Mouse (Mus musculus) heart, adult 2 months (tissue): Measurements from ENCODE around the gene Pigyl. TPM values are rescaled to one million over a fixed set of nuclear protein-coding genes. Genes with fewer than 3 reads are reported as not detected.

Experiments
- DNase-seq, 2 experiments: peaks; one replicate each; pipeline ENCODE4 v3.0.0; 2021
- H3K27ac ChIP-seq: fragments of 200-600 bp; 2 replicates; pipeline ENCODE4 v1.8.1; 2022
- H3K27me3 ChIP-seq: fragments of 200-500 bp; 2 replicates; pipeline ENCODE4 v1.6.1; 2012; ENCODE audit warnings: mild to moderate bottlenecking, low read length, inconsistent platforms, mixed read lengths; ENCODE audit not compliant: control insufficient read depth, insufficient read depth
- H3K36me3 ChIP-seq: fragments of 200-500 bp; 2 replicates; pipeline ENCODE4 v1.6.1; 2012; ENCODE audit warnings: low read length, inconsistent platforms; ENCODE audit not compliant: control insufficient read depth, insufficient read depth
- H3K4me1 ChIP-seq: fragments of 200-500 bp; 2 replicates; pipeline ENCODE4 v1.6.1; 2011; ENCODE audit warnings: low read length; ENCODE audit not compliant: control insufficient read depth, insufficient read depth
- H3K4me3 ChIP-seq: fragments of 200-600 bp; 2 replicates; pipeline ENCODE4 v1.8.1; 2022
- H3K79me2 ChIP-seq: fragments of 200-500 bp; replicated peaks from 2 replicates; pipeline ENCODE4 v1.6.1; 2012; ENCODE audit warnings: mild to moderate bottlenecking, inconsistent platforms, low read length, moderate library complexity, mixed read lengths; ENCODE audit not compliant: control insufficient read depth, insufficient read depth
- H3K9ac ChIP-seq: fragments of 200-500 bp; 2 replicates; pipeline ENCODE4 v1.6.1; 2012; ENCODE audit warnings: low read depth, mild to moderate bottlenecking, control low read depth, inconsistent platforms, low read length, mixed read lengths
- CTCF ChIP-seq: fragments of 200-600 bp; IDR thresholded peaks from 2 replicates; pipeline ENCODE4 v1.8.1; 2022; ENCODE audit warnings: antibody characterized with exemption, mild to moderate bottlenecking, moderate library complexity
- EP300 ChIP-seq: fragments of 200-500 bp; IDR thresholded peaks from 2 replicates; pipeline ENCODE4 v1.6.1; 2011; ENCODE audit warnings: low read depth, low read length, control low read depth; ENCODE audit not compliant: insufficient read depth
- POLR2A ChIP-seq: fragments of 200-500 bp; IDR thresholded peaks from 2 replicates; pipeline ENCODE4 v1.6.1; 2011; ENCODE audit warnings: mild to moderate bottlenecking, low read depth, low read length, control low read depth; ENCODE audit not compliant: insufficient read depth
- WGBS: fragments of 180-500 bp; shearing (Covaris S2); methylation state at CpG from one replicate; pipeline ENCODE4 v1.1.7; 2018; 5-methylcytosine and 5-hydroxymethylcytosine counted together
- intact Hi-C: fragments of 180-260 bp; cut with DNase I; formaldehyde crosslinking; loops from one replicate; pipeline ENCODE4 v1.15.1; 2025
- long read RNA-seq: library from polyadenylated mRNA; stranded (forward); transcript quantifications from one replicate; pipeline ENCODE4 v2.0.0, GENCODE M21; 2021
- polyA plus RNA-seq: library from polyadenylated mRNA; depleted of rRNA; stranded (reverse); fragments of >200 nt; gene quantifications from 2 replicates; pipeline ENCODE4 v1.2.3, GENCODE M21; 2012; rRNA removed
- total RNA-seq, 2 experiments: library from RNA; stranded (reverse); gene quantifications; 2 replicates each; pipeline ENCODE4 v1.2.3; 2021

The Pigyl gene
- total RNA-seq (10 to 100 TPM; 42.9 to 56.5 TPM), polyA plus RNA-seq (54.5 and 55.4 TPM in 2 replicates)
- long read RNA-seq, transcript Pigyl-201 (2 exons, 695 nt), result major isoform, 52 of 55 reads
- long read RNA-seq, partial matches to known transcripts, result 3 of 55 reads
- long read RNA-seq, other reads (novel, unspliced or antisense), result 0 of 55 reads

DNA sequence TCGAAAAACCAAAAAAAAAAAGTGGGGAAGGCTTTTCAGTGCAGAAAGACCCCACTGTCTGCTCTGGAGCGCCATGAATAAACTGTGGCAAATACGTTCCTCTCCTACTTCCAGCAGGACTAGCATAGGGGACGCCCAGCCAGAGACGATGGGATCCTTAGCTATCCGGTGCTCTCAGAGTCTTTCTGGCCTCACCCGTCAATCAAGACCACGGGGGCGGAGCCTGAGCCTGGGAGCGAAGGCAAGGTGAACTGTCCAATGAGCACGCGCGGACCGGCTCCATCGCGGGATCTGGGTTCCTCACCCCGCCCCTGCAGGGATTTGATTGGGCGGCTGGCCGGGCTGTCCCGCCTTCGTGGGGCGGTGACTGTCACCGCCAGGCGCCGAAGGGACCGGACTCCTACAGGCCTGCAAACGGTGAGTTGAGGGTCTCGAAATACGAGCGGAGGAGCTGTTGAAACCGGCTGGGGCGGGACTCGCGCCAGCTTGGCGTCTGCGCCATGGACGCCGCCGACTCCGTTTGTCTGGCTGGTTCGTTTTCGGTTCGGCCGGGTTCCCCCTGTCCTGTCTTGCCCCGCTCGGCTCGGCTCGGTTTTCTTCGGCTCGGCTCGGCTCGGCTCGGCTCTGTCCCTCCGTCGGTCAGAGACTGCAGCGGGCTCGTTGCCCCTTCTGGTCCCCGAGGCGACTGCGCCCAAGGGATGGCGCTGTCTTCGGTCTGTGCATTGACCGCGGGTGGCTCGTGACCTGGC is at the start of gene Pigyl:
Gene Pigyl (plus strand): TSS at position 350 of the 749 bp plus-strand sequence.
- Histone ChIP-seq H3K27ac (peak within 1 kb of the TSS; percentile 98), H3K4me1 (0 out of 2 replicates have a peak, but pooled peaks cover 1% of the 10 kb centered on the region), H3K4me3 (peak within 1 kb of the TSS; percentile 93), H3K9ac (peak within 1 kb of the TSS; percentile 98), H3K36me3 (no peaks in the 10 kb centered on the region), H3K27me3 (no peaks in the 10 kb centered on the region), H3K79me2 (no peaks in the 10 kb centered on the region)
- under 1% methylated on average over 65 of the region's 65 CpGs for WGBS
- intact Hi-C loops, result loop anchor here (2.0 to 5.0 kb wide), 4 partner anchors 68 to 251 kb away; partner anchors contain the start of genes Ccdc151, Gm49318, Prkcsh and Zfp653
- peak; percentile 99 for DNase-seq
- TF ChIP-seq EP300 (0 out of 2 replicates have a peak, but pooled peaks have one; percentile 12), CTCF (peak; percentile 35), POLR2A (peak; percentile 94)

DNA sequence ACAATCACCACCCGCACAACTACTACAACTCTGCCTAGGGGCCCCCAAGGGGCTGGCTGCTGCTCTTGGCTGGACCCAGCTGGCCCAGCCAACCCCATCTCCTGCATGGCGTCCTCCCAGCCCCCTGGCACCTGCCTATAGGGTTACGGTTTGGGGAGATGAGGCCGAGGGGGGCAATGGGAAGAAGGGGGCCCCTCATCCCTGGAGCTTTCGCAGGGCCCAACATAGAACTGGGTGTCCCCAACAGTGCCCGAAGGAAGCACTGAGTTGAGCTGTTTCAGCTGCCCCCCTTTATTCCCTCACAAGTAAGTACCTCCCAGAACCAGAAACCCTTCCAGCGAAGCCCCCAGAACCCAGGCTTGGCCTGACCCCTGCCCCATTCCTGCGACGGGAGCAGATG is 48.5 kb upstream of the Pigyl start:
- H3K27me3 ChIP-seq, result no peaks in the 10 kb centered on the region
- H3K9ac ChIP-seq, result no peak overlapping the region
- H3K4me3 ChIP-seq, result no peak overlapping the region
- H3K36me3 ChIP-seq, result no peaks in the 10 kb centered on the region
- H3K79me2 ChIP-seq, result no peaks in the 10 kb centered on the region
- H3K27ac ChIP-seq, result no peak overlapping the region
- 88% methylated on average over 9 of the region's 9 CpGs for WGBS
- no peak for TF ChIP-seq EP300
- TF ChIP-seq CTCF, result no peak
- TF ChIP-seq POLR2A, result no peak
- intact Hi-C loops, result no loop called here
- no peak for DNase-seq
- H3K4me1 ChIP-seq, result no peaks in the 10 kb centered on the region

DNA sequence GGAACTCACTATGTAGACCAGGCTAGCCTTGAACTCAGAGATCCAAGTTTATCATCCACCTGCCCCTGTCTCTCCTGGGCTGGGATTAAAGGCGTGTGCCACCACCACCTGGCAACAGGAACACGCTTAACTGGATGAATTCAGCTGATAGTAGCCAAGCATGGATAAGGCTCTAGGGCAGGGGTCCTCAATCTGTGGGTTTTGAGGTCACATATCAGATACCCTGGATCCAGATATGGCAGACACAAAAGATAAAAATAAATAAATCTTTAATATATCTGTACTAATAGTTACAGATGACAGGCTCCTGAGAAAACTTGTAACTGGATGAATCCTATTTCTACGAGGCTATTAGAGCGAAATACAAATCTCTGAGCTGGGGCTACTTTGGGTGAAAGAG is 41.0 kb upstream of the Pigyl start:
- TF ChIP-seq POLR2A (no peak), EP300 (no peak), CTCF (no peak)
- DNase-seq, result no peak
- Histone ChIP-seq H3K27me3 (no peaks in the 10 kb centered on the region), H3K4me1 (peaks cover 3% of the 10 kb centered on the region), H3K9ac (no peak overlapping the region), H3K27ac (no peak overlapping the region), H3K36me3 (no peaks in the 10 kb centered on the region), H3K4me3 (no peak overlapping the region), H3K79me2 (no peaks in the 10 kb centered on the region)
- intact Hi-C loops, result loop anchor here (2.0 to 10.0 kb wide), 2 partner anchors 45 to 111 kb away; partner anchors contain the start of genes Ccdc151, Gm49318, Prkcsh and Zfp653
- 88% methylated on average over 4 of the region's 4 CpGs for WGBS

DNA sequence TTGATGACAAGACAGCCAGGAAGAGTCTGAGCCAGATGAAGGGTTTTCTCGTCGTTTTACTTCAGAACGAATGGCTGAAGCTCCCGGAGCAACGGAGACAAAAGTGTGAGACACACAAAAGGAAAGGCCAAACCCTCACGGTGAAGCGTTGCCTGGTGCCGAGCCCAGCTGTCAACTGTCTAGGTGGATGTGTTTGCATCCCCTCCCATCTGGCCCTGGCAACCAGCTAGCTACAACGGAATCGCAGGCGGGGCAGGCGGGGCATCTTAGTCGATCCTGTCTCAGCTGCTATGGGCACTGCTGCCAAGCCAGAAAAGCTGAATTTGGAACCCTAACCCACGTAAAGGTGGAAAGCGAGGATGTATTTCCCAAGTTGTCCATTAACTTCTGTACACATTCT is 40.6 kb upstream of the Pigyl start:
- no peak overlapping the region for H3K27ac ChIP-seq
- no peaks in the 10 kb centered on the region for H3K27me3 ChIP-seq
- no peak overlapping the region for H3K9ac ChIP-seq
- intact Hi-C loops, result loop anchor here (2.0 to 10.0 kb wide), 2 partner anchors 45 to 111 kb away; partner anchors contain the start of genes Ccdc151, Gm49318, Prkcsh and Zfp653
- H3K4me3 ChIP-seq, result peak overlapping the region; percentile 73
- 20% methylated on average over 15 of the region's 15 CpGs for WGBS
- TF ChIP-seq POLR2A (no peak), CTCF (no peak), EP300 (no peak)
- no peaks in the 10 kb centered on the region for H3K79me2 ChIP-seq
- peaks cover 3% of the 10 kb centered on the region for H3K4me1 ChIP-seq
- no peak for DNase-seq
- H3K36me3 ChIP-seq, result no peaks in the 10 kb centered on the region

DNA sequence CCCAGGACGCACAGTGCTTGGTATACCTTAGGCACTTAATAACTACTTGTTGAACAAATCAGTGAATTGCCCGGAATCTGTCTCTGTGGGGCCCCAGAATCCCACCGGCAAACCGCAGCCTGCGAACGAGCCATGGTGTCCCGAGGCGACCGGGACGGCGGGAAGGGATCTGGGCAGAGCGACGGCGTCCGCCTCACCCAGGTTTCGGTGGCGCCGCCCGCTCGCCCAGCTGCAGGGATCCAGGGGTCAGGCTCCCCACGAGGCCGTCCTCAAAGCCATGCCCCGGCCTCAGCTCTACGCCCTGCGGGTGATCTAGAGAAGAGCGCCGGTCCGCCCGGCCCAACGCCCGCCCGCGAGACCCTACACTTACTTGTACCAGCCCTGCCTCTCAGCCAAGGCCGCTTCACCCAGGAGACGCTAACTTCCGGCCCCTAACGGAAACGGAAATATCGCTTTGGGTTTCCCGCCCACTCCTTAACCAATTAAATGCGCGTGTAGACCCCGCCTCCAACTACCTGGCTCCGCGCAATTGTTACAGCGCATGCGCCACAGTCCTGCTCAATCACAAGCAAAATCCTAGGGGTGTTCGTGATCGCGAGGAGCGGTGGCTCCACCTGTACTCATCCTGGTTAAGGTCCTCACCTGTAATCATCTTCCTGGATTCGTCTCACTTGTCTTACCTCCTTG is 39.8 kb upstream of the Pigyl start, which contains the start of gene Elof1:
Gene Elof1 (minus strand): TSS at position 433 of the 687 bp plus-strand sequence.
- H3K4me1 ChIP-seq, result peaks cover 3% of the 10 kb centered on the region
- no peaks in the 10 kb centered on the region for H3K79me2 ChIP-seq
- WGBS, result under 1% methylated on average over 52 of the region's 52 CpGs
- peak within 1 kb of the TSS; percentile 73 for H3K4me3 ChIP-seq
- H3K27ac ChIP-seq, result peak within 1 kb of the TSS; percentile 86
- DNase-seq, result peak; percentile 90 to 94
- TF ChIP-seq CTCF (no peak), EP300 (peak; percentile 42; the same call in 1 of the 2 replicates), POLR2A (peak; percentile 88)
- H3K36me3 ChIP-seq, result no peaks in the 10 kb centered on the region
- intact Hi-C loops, result loop anchor here (2.0 to 10.0 kb wide), 2 partner anchors 46 to 112 kb away; partner anchors contain the start of genes Ccdc151, Gm49318, Prkcsh and Zfp653
- no peaks in the 10 kb centered on the region for H3K27me3 ChIP-seq
- H3K9ac ChIP-seq, result peak within 1 kb of the TSS; percentile 83
